8 mouse cellular contexts compared by ENCODE assay signal in genomic region chr1:155158141-155158969, GRCm38 (mm10). TPM values are rescaled to one million over a fixed set of nuclear protein-coding genes. Genes with fewer than 3 reads are reported as not detected.
DNase-seq lines count a peak whose midpoint lies in the region; ATAC-seq and TF ChIP-seq lines count a peak whose summit lies in the region.

Stx6 (plus strand) TSS chr1:155158715.

- H3K27me3 ChIP-seq in embryonic facial prominence, embryonic 15.5 days: no peaks in the 10 kb centered on the region
- no peaks in the 10 kb centered on the region for H3K27me3 ChIP-seq in kidney, embryonic 14.5 days (ENCODE audit: control insufficient read depth, insufficient read depth, low read length)
- no peaks in the 10 kb centered on the region for H3K27me3 ChIP-seq in limb, embryonic 15.5 days

- TF ChIP-seq CTCF in bone marrow, adult 2 months (IDR thresholded peaks at IDR 0.05; ENCODE audit: control insufficient read depth, insufficient read depth, low read length): no peak

- peak within 1 kb of the TSS; percentile 61 for H3K27ac ChIP-seq in bone marrow, adult 2 months (ENCODE audit: control insufficient read depth, insufficient read depth, low read depth, low read length, poor library complexity)
- peak within 1 kb of the TSS; percentile 78 for H3K27ac ChIP-seq in embryonic facial prominence, embryonic 15.5 days (replicated peaks)
- peak within 1 kb of the TSS; percentile 69 for H3K27ac ChIP-seq in kidney, embryonic 14.5 days (ENCODE audit: low read depth, low read length)
- H3K27ac ChIP-seq in limb, embryonic 15.5 days: peak within 1 kb of the TSS; percentile 88

- H3K9ac ChIP-seq in embryonic facial prominence, embryonic 15.5 days: peak within 1 kb of the TSS; percentile 62
- H3K9ac ChIP-seq in kidney, embryonic 14.5 days (ENCODE audit: low read depth, low read length): peak within 1 kb of the TSS; percentile 79
- H3K9ac ChIP-seq in limb, embryonic 15.5 days: peak within 1 kb of the TSS; percentile 80

- peak; percentile 47; the same call in 1 of the 2 replicates for TF ChIP-seq POLR2A in bone marrow, adult 2 months (IDR thresholded peaks at IDR 0.05; ENCODE audit: borderline replicate concordance, control insufficient read depth, low read depth, low read length)

- peak within 1 kb of the TSS; percentile 85 for H3K4me3 ChIP-seq in bone marrow, adult 2 months (replicated peaks; ENCODE audit: control insufficient read depth, low read depth, low read length)
- H3K4me3 ChIP-seq in embryonic facial prominence, embryonic 15.5 days (replicated peaks): peak within 1 kb of the TSS; percentile 74
- H3K4me3 ChIP-seq in kidney, embryonic 14.5 days (ENCODE audit: low read length): peak within 1 kb of the TSS; percentile 95
- peak within 1 kb of the TSS; percentile 97 for H3K4me3 ChIP-seq in limb, embryonic 15.5 days

- no peaks in the 10 kb centered on the region for H3K36me3 ChIP-seq in embryonic facial prominence, embryonic 15.5 days
- H3K36me3 ChIP-seq in kidney, embryonic 14.5 days (ENCODE audit: control insufficient read depth, insufficient read depth, low read length): no peaks in the 10 kb centered on the region
- H3K36me3 ChIP-seq in limb, embryonic 15.5 days: no peaks in the 10 kb centered on the region

- H3K9me3 ChIP-seq in embryonic facial prominence, embryonic 15.5 days (replicated peaks): no peaks in the 10 kb centered on the region
- H3K9me3 ChIP-seq in kidney, embryonic 14.5 days (ENCODE audit: control insufficient read depth, low read length): no peaks in the 10 kb centered on the region
- no peaks in the 10 kb centered on the region for H3K9me3 ChIP-seq in limb, embryonic 15.5 days

- peak within 1 kb of the TSS; percentile 72 for H3K4me2 ChIP-seq in embryonic facial prominence, embryonic 15.5 days (replicated peaks)
- peak within 1 kb of the TSS; percentile 61 for H3K4me2 ChIP-seq in kidney, embryonic 14.5 days (replicated peaks; ENCODE audit: low read depth, low read length)
- peak within 1 kb of the TSS; percentile 65 for H3K4me2 ChIP-seq in limb, embryonic 15.5 days

- peak; percentile 98 for ATAC-seq in embryonic facial prominence, embryonic 15.5 days (ENCODE audit: insufficient number of reproducible peaks, low FRiP score, low TSS enrichment, low read depth)
- ATAC-seq in kidney, embryonic 14.5 days (ENCODE audit: low FRiP score, low TSS enrichment): peak; percentile 99
- peak; percentile 98 for ATAC-seq in limb, embryonic 15.5 days (ENCODE audit: insufficient number of reproducible peaks, low FRiP score, low TSS enrichment, low read depth)

- WGBS in bone marrow, adult 2 months: 3% methylated on average over 48 of the region's 48 CpGs
- WGBS in embryonic facial prominence, embryonic 15.5 days: 1% methylated on average over 46 of the region's 48 CpGs
- 2% methylated on average over 45 of the region's 48 CpGs for WGBS in kidney, embryonic 14.5 days
- WGBS in limb, embryonic 15.5 days: 2% methylated on average over 48 of the region's 48 CpGs

- peak; percentile 97 for DNase-seq in 416B (ENCODE audit: low read depth)
- DNase-seq in heart, adult 9 months (ENCODE audit: low spot score in 2 of 2): peak; percentile 97
- DNase-seq in monocyte, adult 2 months (ENCODE audit: low read depth in 1 of 2, low spot score in 2 of 2): peak; percentile 93 to 98
- peak; percentile 97 to 98 for DNase-seq in spleen, postnatal 36 days (ENCODE audit: low spot score in 2 of 2)

- H3K4me1 ChIP-seq in bone marrow, adult 2 months (ENCODE audit: control insufficient read depth, insufficient read depth, low read length): no peaks in the 10 kb centered on the region; the same call in 1 of the 2 replicates
- H3K4me1 ChIP-seq in embryonic facial prominence, embryonic 15.5 days: peaks cover 10% of the 10 kb centered on the region
- H3K4me1 ChIP-seq in kidney, embryonic 14.5 days (ENCODE audit: control insufficient read depth, insufficient read depth, low read length): no peaks in the 10 kb centered on the region
- H3K4me1 ChIP-seq in limb, embryonic 15.5 days: peaks cover 12% of the 10 kb centered on the region; the same call in 1 of the 2 replicates

RNA-seq across cellular contexts. Expression of gene Stx6, which starts in this region (rescaled TPM):
- polyA plus RNA-seq in bone marrow, adult 2 months (2011; ENCODE audit: insufficient read depth, insufficient read length, low replicate concordance, missing spikeins): 5.8 and 13.7 TPM in 2 replicates
- polyA plus RNA-seq in embryonic facial prominence, embryonic 15.5 days (2015; fragmentation: Nextera tagmentation; extraction: Ambion mirVana): 76.0 and 86.5 TPM in 2 replicates
- polyA plus RNA-seq in kidney, embryonic 14.5 days (2014; fragmentation: Nextera tagmentation; extraction: Ambion mirVana): 69.2 and 86.8 TPM in 2 replicates
- polyA plus RNA-seq in limb, embryonic 15.5 days (2015; fragmentation: Nextera tagmentation; extraction: Ambion mirVana): 64.2 and 86.1 TPM in 2 replicates

Comparison
In these comparisons a context has a peak if more than half of its experiments do, and no peak if none do; other contexts are left out.
1. Peak in every context shown above with its lines: DNase-seq, ATAC-seq, H3K4me3 ChIP-seq and H3K27ac ChIP-seq.